8 mouse cellular contexts compared by ENCODE assay signal in the genomic region with DNA sequence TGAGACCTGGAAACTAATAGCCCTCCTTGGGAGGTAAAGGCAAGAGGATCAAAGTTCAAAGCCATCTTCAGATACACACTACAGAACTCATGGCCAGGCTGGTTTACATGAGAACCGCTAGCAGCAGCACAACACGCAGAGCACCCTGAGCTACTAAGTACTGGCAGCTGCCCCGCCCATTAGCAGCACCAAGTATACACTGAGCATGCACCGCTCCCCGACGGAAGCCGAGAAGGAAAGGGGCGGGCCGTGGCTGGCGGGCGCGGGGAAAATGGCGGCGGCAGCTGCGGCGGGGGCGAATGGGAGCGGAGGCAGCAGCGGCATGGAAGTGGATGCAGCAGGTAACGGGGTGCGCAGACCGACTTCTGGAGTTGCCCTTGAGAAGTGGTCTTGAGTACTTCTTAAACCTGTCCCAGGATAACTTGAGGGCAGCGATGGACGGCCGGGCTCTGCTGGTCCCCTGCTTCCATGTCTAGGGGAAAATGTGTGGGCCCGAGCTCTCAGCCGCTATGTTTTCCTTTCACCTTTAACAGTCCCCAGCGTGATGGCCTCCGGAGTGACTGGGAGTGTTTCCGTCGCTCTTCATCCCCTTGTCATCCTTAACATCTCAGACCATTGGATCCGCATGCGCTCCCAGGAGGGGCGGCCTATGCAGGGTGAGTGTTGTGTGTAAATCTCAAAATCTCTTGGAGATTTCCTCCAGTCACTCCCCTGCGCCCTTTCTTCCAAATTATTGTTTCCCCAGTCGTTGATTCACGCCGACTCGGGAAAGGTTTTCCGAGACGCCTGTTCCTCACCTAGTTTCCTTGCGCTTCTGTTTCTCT. TPM values are rescaled to one million over a fixed set of nuclear protein-coding genes. Genes with fewer than 3 reads are reported as not detected.
DNase-seq lines count a peak whose midpoint lies in the region; ATAC-seq lines count a peak whose summit lies in the region.

Cops6 (plus strand) TSS at position 230 of the 824 bp plus-strand sequence.

- peak within 1 kb of the TSS; percentile 77 for H3K4me3 ChIP-seq in hindbrain, embryonic 12.5 days

- DNase-seq in Muller cell, postnatal 12 days (ENCODE audit: inconsistent ontology term): peak; percentile 91
- peak; percentile 97 to 98 for DNase-seq in cerebellum, postnatal 10 days
- peak; percentile 90 to 93 for DNase-seq in frontal cortex, postnatal 10 days (ENCODE audit: low spot score in 2 of 2)
- DNase-seq in layer of hippocampus, postnatal 14 days (ENCODE audit: low spot score in 2 of 2): peak; percentile 90 to 95
- DNase-seq in lung, postnatal 14 days: peak; percentile 95
- DNase-seq in retina, adult 2 months (ENCODE audit: low read depth, low spot score): peak; percentile 84
- DNase-seq in thymus, postnatal 36 days: peak; percentile 94 to 95

- WGBS in hindbrain, embryonic 12.5 days: under 1% methylated on average over 42 of the region's 42 CpGs

- peak within 1 kb of the TSS; percentile 82 for H3K4me2 ChIP-seq in hindbrain, embryonic 12.5 days (replicated peaks)

- peak; percentile 94 for ATAC-seq in hindbrain, embryonic 12.5 days (ENCODE audit: low FRiP score)

- H3K36me3 ChIP-seq in hindbrain, embryonic 12.5 days: peaks cover 38% of the 10 kb centered on the region

- H3K9me3 ChIP-seq in hindbrain, embryonic 12.5 days (replicated peaks): no peaks in the 10 kb centered on the region

- H3K27me3 ChIP-seq in hindbrain, embryonic 12.5 days: no peaks in the 10 kb centered on the region

- peak within 1 kb of the TSS; percentile 84 for H3K9ac ChIP-seq in hindbrain, embryonic 12.5 days

- H3K4me1 ChIP-seq in hindbrain, embryonic 12.5 days: peaks cover 16% of the 10 kb centered on the region

- H3K27ac ChIP-seq in hindbrain, embryonic 12.5 days: peak within 1 kb of the TSS; percentile 80

RNA-seq across cellular contexts. Expression of gene Cops6, which starts in this region (rescaled TPM):
- polyA plus RNA-seq in hindbrain, embryonic 12.5 days (2016; fragmentation: Nextera tagmentation; extraction: Ambion mirVana): 270 and 286 TPM in 2 replicates
- 100 to 1,000 TPM; 132 to 144 TPM for total RNA-seq in layer of hippocampus, postnatal 14 days (2021)

Comparison
In these comparisons a context has a peak if more than half of its experiments do, and no peak if none do; other contexts are left out.
1. Peak in every context shown above with its lines: DNase-seq, ATAC-seq, H3K4me3 ChIP-seq and H3K27ac ChIP-seq.